Mouse (Mus musculus) ES-Bruce4 (cell line): ENCODE results near the gene Slc30a9. TPM values are rescaled to one million over a fixed set of nuclear protein-coding genes. Genes with fewer than 3 reads are reported as not detected.
A peak's percentile ranks its signal among the peaks of the same experiment; 100 is the strongest.

Source experiments
- H3K27ac ChIP-seq: 2 replicates; pipeline ENCODE4 v1.5.1; 2012; ENCODE audit warnings: low read length, inconsistent platforms; ENCODE audit not compliant: insufficient read depth
- H3K27me3 ChIP-seq: 2 replicates; pipeline ENCODE4 v1.6.1; 2012; ENCODE audit warnings: mild to moderate bottlenecking, low read length, inconsistent platforms; ENCODE audit not compliant: control insufficient read depth, poor library complexity, insufficient read depth, severe bottlenecking
- H3K36me3 ChIP-seq: 2 replicates; pipeline ENCODE4 v1.6.1; 2012; ENCODE audit warnings: inconsistent platforms, mild to moderate bottlenecking, low read length, moderate library complexity; ENCODE audit not compliant: control insufficient read depth, poor library complexity, insufficient read depth, severe bottlenecking
- H3K4me1 ChIP-seq: one replicate; pipeline ENCODE4 v1.8.1; 2011; ENCODE audit warnings: low read length; ENCODE audit not compliant: control insufficient read depth, insufficient read depth
- H3K4me3 ChIP-seq: 2 replicates; pipeline ENCODE4 v1.5.1; 2011; ENCODE audit warnings: low read depth, mild to moderate bottlenecking, low read length
- H3K9ac ChIP-seq: 2 replicates; pipeline ENCODE4 v1.6.1; 2012; ENCODE audit warnings: low read depth, mild to moderate bottlenecking, inconsistent platforms; ENCODE audit not compliant: poor library complexity, severe bottlenecking
- H3K9me3 ChIP-seq: replicated peaks from 2 replicates; pipeline ENCODE4 v1.6.1; 2012; ENCODE audit warnings: mild to moderate bottlenecking, low read length, inconsistent platforms; ENCODE audit not compliant: control insufficient read depth, poor library complexity, insufficient read depth, severe bottlenecking
- CTCF ChIP-seq: IDR thresholded peaks from one replicate; pipeline ENCODE4 v1.8.1; 2011; ENCODE audit warnings: low read depth, low read length
- EP300 ChIP-seq: IDR thresholded peaks from 2 replicates; pipeline ENCODE4 v1.6.1; 2011; ENCODE audit warnings: low read depth, low read length; ENCODE audit not compliant: insufficient read depth
- POLR2A ChIP-seq: IDR thresholded peaks from one replicate; pipeline ENCODE4 v1.8.1; 2011; ENCODE audit warnings: low read length; ENCODE audit not compliant: insufficient read depth
- polyA plus RNA-seq: library from polyadenylated mRNA; stranded (reverse); fragments of >200 nt; gene quantifications from 2 replicates; pipeline ENCODE4 v1.2.4, GENCODE M21; 2011; ENCODE audit warnings: low read depth; ENCODE audit not compliant: missing spikeins, insufficient read depth, insufficient read length

Slc30a9 gene
- polyA plus RNA-seq, 1 experiment, result 124 TPM

DNA sequence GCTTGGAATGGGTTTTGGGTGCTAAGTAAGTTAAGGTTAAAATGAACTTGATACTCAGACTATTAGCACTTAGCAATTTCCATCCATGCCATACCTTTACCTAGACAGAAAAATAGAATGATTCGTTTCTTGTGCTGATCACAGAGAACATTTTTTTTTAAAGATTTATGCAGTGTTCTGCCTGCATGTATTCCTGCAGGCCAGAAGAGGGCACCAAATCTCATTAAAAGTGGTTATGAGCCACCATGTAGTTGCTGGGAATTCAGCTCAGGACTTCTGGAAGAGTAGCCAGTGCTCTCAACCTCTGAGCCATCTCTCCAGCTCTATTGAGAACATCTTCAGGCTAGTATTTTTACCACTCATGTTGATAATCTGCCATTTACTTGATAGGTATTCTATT lies 40.6 kb upstream of the Slc30a9 start:
- TF ChIP-seq CTCF (peak; percentile 2), EP300 (no peak), POLR2A (no peak)

DNA sequence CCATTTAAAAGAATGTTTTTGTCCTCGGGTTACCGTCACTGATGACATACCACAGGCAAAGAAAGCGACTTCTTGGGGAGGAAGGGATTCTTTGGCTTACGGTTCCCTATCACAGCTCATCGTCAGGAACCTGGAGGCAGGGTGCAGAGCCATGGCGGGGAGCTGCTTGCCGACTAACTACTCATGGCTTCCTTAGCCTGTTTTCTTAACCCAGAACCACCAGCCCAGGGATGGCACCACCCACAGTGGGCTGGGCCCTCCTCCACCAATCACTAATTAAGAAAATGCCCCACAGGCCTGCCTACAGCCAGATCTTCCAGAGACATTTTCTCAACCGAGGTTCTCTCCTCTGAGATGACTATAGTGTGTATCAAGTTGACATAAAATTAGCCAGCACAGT lies 37.4 kb upstream of the Slc30a9 start:
- Histone ChIP-seq H3K27me3 (no peaks in the 10 kb centered on the region), H3K9me3 (no peaks in the 10 kb centered on the region), H3K4me3 (peak overlapping the region; percentile 18; the same call in 1 of the 2 replicates), H3K36me3 (peaks cover 36% of the 10 kb centered on the region), H3K9ac (no peak overlapping the region; the same call in 1 of the 2 replicates), H3K4me1 (no peaks in the 10 kb centered on the region), H3K27ac (peak overlapping the region; percentile 39)
- TF ChIP-seq POLR2A (no peak), EP300 (no peak), CTCF (no peak)

More for the DNA sequence above, 40.6 kb upstream of the Slc30a9 start:
- H3K4me3 ChIP-seq, result no peak overlapping the region
- H3K27me3 ChIP-seq, result no peaks in the 10 kb centered on the region
- no peak overlapping the region for H3K9ac ChIP-seq
- no peaks in the 10 kb centered on the region for H3K9me3 ChIP-seq
- H3K4me1 ChIP-seq, result no peaks in the 10 kb centered on the region
- no peak overlapping the region for H3K27ac ChIP-seq
- peaks cover 55% of the 10 kb centered on the region for H3K36me3 ChIP-seq

DNA sequence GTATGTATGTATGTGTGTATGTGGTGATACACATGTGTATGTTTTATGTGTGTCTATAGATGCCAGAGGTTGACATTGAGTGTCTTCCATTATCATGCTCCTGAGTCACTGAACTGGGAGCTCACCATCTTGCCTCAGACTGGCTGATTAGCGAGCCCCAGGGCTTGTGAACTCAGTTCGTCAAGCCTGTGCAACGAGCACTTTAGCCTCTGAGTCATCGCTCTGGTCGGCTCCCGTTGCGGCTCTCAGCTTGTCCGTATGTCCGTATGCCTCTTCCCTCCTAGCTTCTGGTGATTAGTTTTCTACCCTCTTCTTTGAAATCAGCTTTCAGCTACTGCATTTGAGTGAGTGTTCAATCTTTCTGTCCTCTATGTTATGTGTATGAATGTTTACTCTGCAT lies 27.3 kb upstream of the Slc30a9 start:
- Histone ChIP-seq H3K27me3 (no peaks in the 10 kb centered on the region), H3K36me3 (peaks cover 6% of the 10 kb centered on the region; the same call in 1 of the 2 replicates), H3K4me3 (no peak overlapping the region), H3K4me1 (no peaks in the 10 kb centered on the region), H3K27ac (no peak overlapping the region), H3K9ac (no peak overlapping the region), H3K9me3 (no peaks in the 10 kb centered on the region)
- TF ChIP-seq CTCF, result no peak
- no peak for TF ChIP-seq POLR2A
- no peak for TF ChIP-seq EP300

DNA sequence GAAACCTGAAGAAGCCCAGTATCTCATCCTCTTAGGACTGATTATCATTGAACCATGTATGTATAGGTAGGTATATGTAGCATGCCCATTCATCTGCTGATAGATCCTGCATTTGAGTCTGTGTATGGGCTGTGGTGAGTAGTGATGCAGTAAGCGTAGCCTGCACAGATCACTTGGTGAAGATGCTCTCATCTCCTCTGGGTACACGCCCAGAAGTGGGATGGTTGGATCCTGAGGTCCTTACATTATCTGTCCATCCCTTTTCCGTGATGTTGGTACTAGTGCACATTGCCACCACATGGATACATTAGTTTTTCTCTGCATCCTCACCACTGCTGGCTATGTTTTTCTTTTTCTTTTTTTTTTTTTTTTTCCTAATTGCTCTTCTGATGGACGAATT lies 26.9 kb upstream of the Slc30a9 start:
- H3K4me1 ChIP-seq, result no peaks in the 10 kb centered on the region
- H3K9ac ChIP-seq, result no peak overlapping the region
- H3K27me3 ChIP-seq, result no peaks in the 10 kb centered on the region
- no peak overlapping the region for H3K27ac ChIP-seq
- no peak overlapping the region for H3K4me3 ChIP-seq
- no peaks in the 10 kb centered on the region for H3K9me3 ChIP-seq
- TF ChIP-seq CTCF (no peak), POLR2A (no peak), EP300 (no peak)
- H3K36me3 ChIP-seq, result peaks cover 10% of the 10 kb centered on the region

DNA sequence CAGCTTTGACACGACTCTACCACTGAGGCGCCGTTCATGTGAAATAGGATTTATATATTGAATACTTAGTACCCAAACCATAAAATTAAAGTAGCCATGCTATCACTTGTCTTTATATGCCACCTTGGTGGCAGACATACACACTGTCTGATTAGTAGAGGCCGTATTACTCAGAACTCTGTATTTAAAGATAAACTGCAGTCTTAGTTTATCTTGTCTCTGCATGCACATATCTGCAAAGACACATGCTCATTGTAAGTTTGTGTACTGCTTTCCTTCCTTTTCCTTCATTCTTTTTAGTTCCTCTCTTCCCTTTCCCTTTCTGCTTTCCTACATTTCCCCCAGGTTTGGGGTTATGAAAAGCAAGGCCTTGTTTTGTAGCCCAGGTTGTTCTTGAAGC lies 26.4 kb upstream of the Slc30a9 start:
- Histone ChIP-seq H3K36me3 (peaks cover 14% of the 10 kb centered on the region), H3K9me3 (no peaks in the 10 kb centered on the region), H3K4me3 (no peak overlapping the region), H3K4me1 (no peaks in the 10 kb centered on the region), H3K27me3 (no peaks in the 10 kb centered on the region), H3K27ac (no peak overlapping the region), H3K9ac (no peak overlapping the region)
- TF ChIP-seq EP300, result no peak
- no peak for TF ChIP-seq CTCF
- no peak for TF ChIP-seq POLR2A

DNA sequence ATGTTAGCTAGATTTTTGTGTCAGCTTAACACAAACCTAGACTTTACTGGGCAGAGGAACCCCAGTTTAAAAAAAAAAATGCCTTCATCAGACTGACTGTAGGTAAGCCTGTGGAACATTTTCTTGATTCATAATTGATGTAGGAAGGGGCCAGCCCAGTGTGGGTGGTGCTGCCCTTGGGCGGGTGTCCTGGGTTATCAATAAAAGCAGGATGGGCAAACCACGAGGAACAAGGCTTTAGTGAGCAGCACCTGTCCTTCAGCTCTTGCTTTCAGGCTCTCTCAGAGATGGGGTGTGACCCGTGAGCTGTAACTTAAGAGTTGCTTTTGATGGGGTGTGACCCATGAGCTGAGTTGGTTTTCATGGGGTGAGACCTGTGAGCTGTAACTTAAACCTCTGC lies 11.7 kb upstream of the Slc30a9 start:
- TF ChIP-seq POLR2A (no peak), CTCF (no peak), EP300 (no peak)
- Histone ChIP-seq H3K9ac (no peak overlapping the region), H3K27ac (no peak overlapping the region), H3K4me3 (no peak overlapping the region), H3K36me3 (no peaks in the 10 kb centered on the region; the same call in 1 of the 2 replicates), H3K27me3 (no peaks in the 10 kb centered on the region), H3K4me1 (peaks cover 2% of the 10 kb centered on the region), H3K9me3 (no peaks in the 10 kb centered on the region)
